Mouse (Mus musculus) testis, adult 2 months (tissue): ENCODE results near the gene Gm42421. TPM values are rescaled to one million over a fixed set of nuclear protein-coding genes. Genes with fewer than 3 reads are reported as not detected.

ENCODE experiments used
- H3K27ac ChIP-seq: fragments of 200-500 bp; 2 replicates; pipeline ENCODE4 v1.5.1; 2012; ENCODE audit warnings: low read depth, low read length; ENCODE audit not compliant: control insufficient read depth, insufficient read depth
- H3K27me3 ChIP-seq: fragments of 200-500 bp; 2 replicates; pipeline ENCODE4 v1.6.1; 2012; ENCODE audit warnings: mild to moderate bottlenecking, low read length, moderate library complexity; ENCODE audit not compliant: control insufficient read depth, insufficient read depth
- H3K36me3 ChIP-seq: fragments of 200-500 bp; 2 replicates; pipeline ENCODE4 v1.6.1; 2012; ENCODE audit warnings: mild to moderate bottlenecking, low read length; ENCODE audit not compliant: control insufficient read depth, insufficient read depth
- H3K4me1 ChIP-seq: fragments of 200-500 bp; 2 replicates; pipeline ENCODE4 v1.6.1; 2012; ENCODE audit warnings: low read length; ENCODE audit not compliant: control insufficient read depth, insufficient read depth
- H3K4me3 ChIP-seq: fragments of 200-500 bp; 2 replicates; pipeline ENCODE4 v1.5.1; 2012; ENCODE audit warnings: low read depth, mild to moderate bottlenecking, low read length, moderate library complexity, mixed read lengths; ENCODE audit not compliant: control insufficient read depth
- CTCF ChIP-seq: fragments of 200-500 bp; IDR thresholded peaks from 2 replicates; pipeline ENCODE4 v1.5.1; 2012; ENCODE audit warnings: low read depth, mild to moderate bottlenecking, inconsistent platforms, low read length, moderate library complexity; ENCODE audit not compliant: control insufficient read depth, insufficient read depth, insufficient replicate concordance
- POLR2A ChIP-seq: fragments of 200-500 bp; IDR thresholded peaks from 2 replicates; pipeline ENCODE4 v1.6.1; 2012; ENCODE audit warnings: low read depth, mild to moderate bottlenecking, inconsistent platforms, low read length, moderate library complexity; ENCODE audit not compliant: control insufficient read depth
- polyA plus RNA-seq: library from polyadenylated mRNA; depleted of rRNA; stranded (reverse); fragments of >200 nt; gene quantifications from 2 replicates; pipeline ENCODE4 v1.2.3, GENCODE M21; 2012

Gm42421 gene
- polyA plus RNA-seq, 1 experiment = 0.32 TPM

GRCm38 (mm10) chr5:143903813-143904212 is 24.2 kb upstream of the Gm42421 start:
- H3K27me3 ChIP-seq = no peaks in the 10 kb centered on the region
- no peak overlapping the region for H3K4me3 ChIP-seq
- H3K27ac ChIP-seq = no peak overlapping the region
- peaks cover 2% of the 10 kb centered on the region; the same call in 1 of the 2 replicates for H3K4me1 ChIP-seq
- H3K36me3 ChIP-seq = no peaks in the 10 kb centered on the region; the same call in none of the 2 replicates
- TF ChIP-seq POLR2A (no peak), CTCF (no peak)

DNA sequence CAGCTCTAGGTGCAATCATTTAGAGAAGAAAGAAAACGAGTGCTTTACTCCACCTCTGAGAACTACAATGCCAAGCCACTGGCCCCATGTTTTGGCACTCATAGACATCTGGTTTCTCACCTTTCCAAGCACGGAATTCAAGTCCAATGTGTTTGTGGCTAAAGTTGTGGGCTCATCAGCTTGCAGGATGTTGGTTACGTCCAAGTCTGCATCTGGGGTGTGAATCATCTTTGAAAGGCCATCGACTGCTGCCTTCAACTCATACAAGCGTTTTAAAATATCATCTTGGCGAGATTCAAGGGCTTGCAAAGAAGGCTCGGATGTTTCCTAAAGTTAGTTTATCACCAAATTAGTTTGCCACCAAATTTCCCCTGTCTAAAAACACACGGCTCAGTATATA is 21.5 kb upstream of the Gm42421 start:
- TF ChIP-seq CTCF (no peak), POLR2A (no peak)
- Histone ChIP-seq H3K4me3 (no peak overlapping the region), H3K4me1 (peaks cover 6% of the 10 kb centered on the region), H3K27me3 (no peaks in the 10 kb centered on the region), H3K27ac (no peak overlapping the region), H3K36me3 (no peaks in the 10 kb centered on the region; the same call in 1 of the 2 replicates)

- H3K27me3 ChIP-seq = no peaks in the 10 kb centered on the region
- H3K27ac ChIP-seq = peak overlapping the region; percentile 91
- TF ChIP-seq CTCF = no peak
- no peak for TF ChIP-seq POLR2A
- peak overlapping the region; percentile 92 for H3K4me3 ChIP-seq
- H3K36me3 ChIP-seq = peaks cover 1% of the 10 kb centered on the region; the same call in 1 of the 2 replicates
- peaks cover 6% of the 10 kb centered on the region for H3K4me1 ChIP-seq
Observed at GRCm38 (mm10) chr5:143908926-143909325, 19.0 kb upstream of the Gm42421 start.

GRCm38 (mm10) chr5:143909417-143910400 is 18.3 kb upstream of the Gm42421 start, which contains the start of the genes Aimp2 and Pms2:
Gene Aimp2, minus strand, starts transcription at chr5:143909847.
Gene Pms2, plus strand, starts transcription at chr5:143909964.
- TF ChIP-seq POLR2A = peak; percentile 69
- TF ChIP-seq CTCF = peak; percentile 21; the same call in 1 of the 2 replicates
- Histone ChIP-seq H3K4me3 (peak within 1 kb of the TSS; percentile 92), H3K27me3 (no peaks in the 10 kb centered on the region), H3K4me1 (peaks cover 6% of the 10 kb centered on the region), H3K27ac (peak within 1 kb of the TSS; percentile 91), H3K36me3 (peaks cover 1% of the 10 kb centered on the region; the same call in 1 of the 2 replicates)

- no peak overlapping the region for H3K4me3 ChIP-seq
- TF ChIP-seq CTCF = no peak
- TF ChIP-seq POLR2A = no peak
Observed at GRCm38 (mm10) chr5:143916221-143916620, 11.8 kb upstream of the Gm42421 start.

GRCm38 (mm10) chr5:143917418-143917817 is 10.6 kb upstream of the Gm42421 start:
- no peaks in the 10 kb centered on the region for H3K27me3 ChIP-seq
- peaks cover 5% of the 10 kb centered on the region for H3K36me3 ChIP-seq
- H3K4me1 ChIP-seq = no peaks in the 10 kb centered on the region
- no peak overlapping the region for H3K27ac ChIP-seq
- no peak overlapping the region for H3K4me3 ChIP-seq
- peak; percentile 32; the same call in 1 of the 2 replicates for TF ChIP-seq CTCF
- TF ChIP-seq POLR2A = no peak

More at GRCm38 (mm10) chr5:143916221-143916620, 11.8 kb upstream of the Gm42421 start:
- H3K27me3 ChIP-seq = no peaks in the 10 kb centered on the region
- H3K4me1 ChIP-seq = no peaks in the 10 kb centered on the region
- no peak overlapping the region for H3K27ac ChIP-seq
- peaks cover 5% of the 10 kb centered on the region for H3K36me3 ChIP-seq

DNA sequence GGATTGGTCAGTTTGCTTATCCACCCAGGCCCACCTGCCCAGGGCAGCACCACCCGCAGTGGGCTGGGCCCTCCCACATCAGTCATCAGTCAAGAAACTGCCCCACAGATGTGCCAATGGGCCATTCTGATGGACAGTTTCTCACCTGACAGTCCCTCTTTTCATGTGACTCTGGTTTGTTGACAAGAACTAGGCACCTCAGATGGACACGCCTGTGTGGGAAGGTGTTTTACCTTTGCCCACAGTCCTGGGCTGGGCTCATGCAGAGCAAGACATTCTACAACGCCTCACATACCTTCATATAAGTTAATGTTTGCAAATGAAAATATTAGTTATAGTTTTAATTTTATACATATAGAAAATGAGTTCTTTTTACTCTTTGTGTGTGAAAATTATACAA is 9.9 kb upstream of the Gm42421 start:
- Histone ChIP-seq H3K27ac (no peak overlapping the region), H3K4me1 (no peaks in the 10 kb centered on the region), H3K36me3 (peaks cover 5% of the 10 kb centered on the region), H3K4me3 (no peak overlapping the region), H3K27me3 (no peaks in the 10 kb centered on the region)
- no peak for TF ChIP-seq CTCF
